Mouse (Mus musculus) adrenal gland, postnatal 4 days (tissue): ENCODE results near the gene Myo10. TPM values are rescaled to one million over a fixed set of nuclear protein-coding genes. Genes with fewer than 3 reads are reported as not detected.

Source experiments
- DNase-seq, 2 experiments: peaks; one replicate each; pipeline ENCODE4 v3.0.0; 2021 to 2022; ENCODE audit warnings: low spot score in 2 of 2, mixed read lengths in 2 of 2
- total RNA-seq, 2 experiments: library from RNA; stranded (reverse); gene quantifications; 2 replicates each; pipeline ENCODE4 v1.2.3; 2021

Myo10 gene
- total RNA-seq, 2 experiments from 2014 or later = 87.7 to 91.2 TPM

- no peak for DNase-seq
These were observed 138.0 kb downstream of the Myo10 start for GRCm38 (mm10) chr15:25760304-25760703.

- no peak for DNase-seq
These were observed 138.7 kb downstream of the Myo10 start for GRCm38 (mm10) chr15:25761049-25761448.

DNA sequence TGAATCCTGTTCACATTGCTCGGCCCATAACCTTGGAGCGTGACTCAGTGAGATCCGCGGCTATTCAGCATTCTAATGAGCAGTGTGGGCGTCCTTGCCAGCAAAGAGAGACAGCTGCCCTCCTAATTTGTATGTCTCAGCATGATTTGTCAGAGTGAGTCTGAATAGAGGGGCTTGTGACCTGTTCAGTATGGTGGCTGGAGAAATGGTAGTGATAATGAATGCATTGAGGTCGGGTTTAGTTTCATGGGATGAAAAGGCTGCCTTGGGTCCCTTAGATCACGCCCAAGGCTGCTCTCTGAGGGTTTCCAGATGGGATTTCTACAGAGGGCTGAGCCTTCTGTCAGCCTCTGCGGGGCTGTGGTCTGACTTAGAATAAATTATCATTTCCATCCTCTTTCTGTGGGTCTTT lies 139.5 kb downstream of the Myo10 start:
- no peak for DNase-seq

- DNase-seq = no peak
These were observed 140.0 kb downstream of the Myo10 start for GRCm38 (mm10) chr15:25762306-25762705.

GRCm38 (mm10) chr15:25763106-25763505 lies 140.8 kb downstream of the Myo10 start:
- DNase-seq = no peak

DNA sequence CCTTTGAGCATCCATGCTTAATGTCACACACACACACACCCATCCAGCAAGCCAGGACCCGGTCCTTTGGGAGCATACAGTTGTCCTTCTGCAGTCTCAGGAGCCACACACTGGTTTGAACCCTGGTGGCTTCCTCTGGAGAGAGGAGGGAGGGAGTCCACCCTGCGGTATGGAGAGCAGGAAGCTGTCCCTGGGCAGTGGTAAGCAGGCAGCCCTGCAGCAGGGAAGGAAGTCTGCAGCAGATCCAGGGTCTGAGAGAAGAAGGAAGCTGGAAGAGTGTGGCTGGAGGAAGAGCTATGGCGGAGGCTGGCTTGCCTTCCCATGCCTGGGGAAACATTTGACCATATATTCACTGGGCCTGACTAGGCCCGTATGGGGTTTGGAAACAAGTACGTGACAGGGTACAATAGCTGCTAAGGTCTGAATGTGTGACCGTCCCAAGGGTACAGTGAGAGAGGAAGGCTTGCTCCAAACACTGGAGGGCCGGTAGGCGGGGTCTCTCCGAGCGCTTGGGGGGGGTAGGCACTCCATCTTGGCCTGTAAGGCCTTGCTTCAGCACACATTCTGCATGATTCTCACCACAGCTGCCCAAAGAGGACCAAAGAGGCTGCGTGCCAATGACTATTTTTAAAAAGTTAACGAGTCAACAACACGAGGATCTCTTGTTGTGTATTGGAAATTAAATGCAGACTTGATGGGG lies 142.5 kb downstream of the Myo10 start:
- no peak for DNase-seq

DNA sequence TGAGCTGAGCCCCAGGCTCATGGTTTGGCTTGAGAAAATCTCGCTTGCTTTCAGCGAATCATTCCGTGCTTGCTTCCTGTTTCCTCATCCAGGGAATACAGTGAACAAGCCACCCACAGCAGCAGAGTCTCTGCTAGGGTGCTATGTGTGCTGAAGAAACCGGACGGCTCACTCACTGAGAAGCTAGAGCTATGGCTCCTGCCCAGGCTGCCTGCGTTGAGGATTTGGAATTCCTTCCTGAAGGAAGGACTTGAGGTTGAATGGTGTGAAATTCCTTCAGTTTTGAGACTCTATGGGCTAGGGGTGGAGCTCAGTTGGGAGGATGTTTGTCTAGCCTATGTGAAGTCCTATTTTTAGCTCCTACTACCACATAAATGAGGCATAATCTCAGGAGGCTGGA lies 145.5 kb downstream of the Myo10 start:
- DNase-seq = no peak

DNA sequence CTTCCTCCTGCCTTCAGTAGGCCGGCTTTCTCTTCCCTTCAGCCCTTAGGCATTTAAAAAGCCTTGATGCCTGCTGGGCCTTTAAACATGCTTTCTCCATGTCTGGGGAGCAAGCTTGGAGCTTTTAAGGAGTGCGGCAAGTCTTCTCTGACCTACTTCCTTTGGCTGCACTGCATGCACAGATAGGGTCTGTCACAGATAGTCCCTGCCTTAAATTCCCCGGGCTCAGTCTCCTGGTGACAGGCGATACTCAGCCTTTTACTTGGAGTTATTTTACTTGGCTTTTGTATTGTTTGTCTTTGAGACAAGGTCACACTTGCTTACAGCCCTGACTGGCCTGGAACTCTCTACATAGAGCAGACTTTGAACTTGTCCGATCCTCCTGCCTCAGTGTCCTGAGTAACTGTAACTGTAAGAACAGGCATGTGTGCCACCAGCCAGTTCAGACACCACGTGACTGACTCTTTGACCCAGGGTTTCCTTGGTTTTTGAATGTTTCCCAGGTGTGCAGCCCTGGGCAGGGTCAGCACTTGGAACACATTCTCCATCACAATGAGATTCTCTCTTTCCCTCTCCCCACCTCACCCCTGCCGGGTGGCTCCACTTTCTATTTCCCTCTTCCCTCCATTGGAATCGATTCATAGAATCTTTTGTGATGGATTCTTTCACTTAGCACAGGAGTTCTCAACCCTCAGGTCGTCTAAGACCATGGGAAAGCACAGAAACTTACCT lies 147.4 kb downstream of the Myo10 start:
- no peak for DNase-seq

GRCm38 (mm10) chr15:25771782-25772181 lies 149.5 kb downstream of the Myo10 start:
- DNase-seq = no peak

- DNase-seq = no peak
These were observed 151.6 kb downstream of the Myo10 start for GRCm38 (mm10) chr15:25773711-25774513.

DNA sequence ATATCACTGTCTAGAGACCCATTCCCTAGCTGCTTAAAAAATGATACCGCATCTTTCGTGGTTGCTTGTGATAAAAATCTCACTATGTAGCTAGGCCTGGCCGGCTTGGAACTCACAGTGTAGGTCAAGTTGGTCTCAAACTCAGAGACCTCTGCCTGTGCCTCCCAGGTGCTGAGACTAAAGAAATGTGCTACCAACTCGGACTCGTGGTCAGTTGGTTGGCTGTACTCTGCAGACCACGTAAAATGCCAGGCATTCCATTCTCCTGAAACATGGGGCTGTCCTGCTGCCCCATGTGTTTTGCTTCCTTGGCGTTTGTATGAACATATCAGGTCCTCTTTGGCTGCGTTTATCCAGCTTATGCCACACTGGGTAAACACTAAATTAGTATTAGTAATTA lies 156.6 kb downstream of the Myo10 start:
- DNase-seq = no peak

GRCm38 (mm10) chr15:25779522-25780191 lies 157.3 kb downstream of the Myo10 start:
- DNase-seq = no peak

GRCm38 (mm10) chr15:25781053-25781452 lies 158.7 kb downstream of the Myo10 start:
- no peak for DNase-seq

DNA sequence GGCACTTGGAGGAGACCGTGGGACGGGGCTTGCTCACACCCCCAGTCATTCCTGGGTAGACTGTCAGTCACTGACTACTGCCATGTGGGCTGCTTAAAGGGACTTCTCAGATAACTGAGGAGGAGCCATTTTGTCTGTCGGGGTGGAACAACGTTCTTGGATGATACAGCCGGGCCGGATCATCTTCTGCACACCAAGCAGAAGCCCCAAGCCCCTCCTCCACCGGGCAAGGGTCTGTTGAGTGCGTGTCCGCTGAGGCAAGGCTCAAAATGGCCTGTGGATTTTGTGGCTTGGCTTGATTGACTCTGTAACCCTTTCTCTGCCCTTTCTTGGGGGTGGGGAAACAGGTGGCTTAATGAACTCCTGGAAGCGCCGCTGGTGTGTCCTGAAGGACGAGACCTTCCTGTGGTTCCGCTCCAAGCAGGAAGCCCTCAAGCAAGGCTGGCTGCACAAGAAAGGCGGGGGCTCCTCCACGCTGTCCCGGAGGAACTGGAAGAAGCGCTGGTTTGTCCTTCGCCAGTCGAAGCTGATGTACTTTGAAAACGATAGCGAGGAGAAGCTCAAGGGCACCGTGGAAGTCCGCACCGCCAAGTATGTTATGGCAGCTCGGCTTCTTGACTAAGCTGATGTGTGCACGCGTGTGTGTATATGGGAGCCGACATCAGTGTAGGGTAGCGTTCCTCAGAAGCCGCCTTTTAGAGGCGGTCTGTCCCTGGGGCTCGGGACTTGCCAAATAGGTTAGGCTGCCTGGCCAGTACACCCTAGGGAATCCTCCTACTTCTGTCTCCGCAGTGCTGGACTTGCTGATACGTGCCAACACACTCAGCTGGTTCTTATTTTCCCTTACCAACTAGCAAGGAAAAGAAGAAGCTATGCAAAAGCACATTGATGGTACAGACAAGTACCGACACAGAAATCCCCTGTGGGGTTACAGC lies 163.4 kb downstream of the Myo10 start:
- DNase-seq = no peak

- DNase-seq = no peak
These were observed 165.1 kb downstream of the Myo10 start for GRCm38 (mm10) chr15:25787406-25787805.

DNA sequence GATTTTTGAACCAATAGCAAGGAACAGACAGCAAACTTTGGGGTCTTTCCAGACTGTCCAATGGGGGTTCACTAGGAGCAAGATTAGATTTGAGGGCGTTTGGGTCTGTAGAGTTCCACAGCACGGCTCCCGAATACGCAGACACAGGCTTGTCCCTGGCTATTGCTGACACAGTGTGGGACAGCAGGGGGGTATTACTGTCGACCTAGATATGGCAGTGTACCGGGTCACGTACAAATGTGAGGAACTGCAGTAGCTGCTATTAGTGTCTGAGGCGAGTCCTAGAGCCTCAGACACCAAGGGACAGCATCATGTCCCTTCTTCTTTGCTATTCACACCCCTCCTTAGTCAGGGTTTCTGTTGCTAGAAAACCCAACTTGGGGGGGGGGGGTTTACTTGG lies 165.6 kb downstream of the Myo10 start:
- DNase-seq = no peak

DNA sequence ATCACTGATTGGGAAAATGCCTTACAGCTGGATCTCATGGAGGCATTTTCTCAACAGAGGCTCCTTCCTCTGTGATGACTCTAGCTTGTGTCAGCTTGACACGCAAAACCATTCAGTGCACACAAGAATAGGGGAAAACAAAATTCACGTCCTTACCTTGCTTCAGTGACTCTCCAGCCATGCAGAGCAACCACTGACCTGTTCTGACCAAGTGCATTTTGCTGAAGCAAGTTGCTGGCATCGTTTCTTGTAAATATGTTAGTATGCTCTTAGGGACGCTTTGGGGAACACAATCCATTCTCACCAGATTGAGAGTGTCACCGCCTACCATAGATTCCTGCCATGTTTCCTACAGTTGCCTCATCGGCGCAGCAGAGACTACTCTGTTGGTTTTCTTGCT lies 166.2 kb downstream of the Myo10 start:
- no peak for DNase-seq

GRCm38 (mm10) chr15:25789241-25789640 lies 166.9 kb downstream of the Myo10 start:
- no peak for DNase-seq

DNA sequence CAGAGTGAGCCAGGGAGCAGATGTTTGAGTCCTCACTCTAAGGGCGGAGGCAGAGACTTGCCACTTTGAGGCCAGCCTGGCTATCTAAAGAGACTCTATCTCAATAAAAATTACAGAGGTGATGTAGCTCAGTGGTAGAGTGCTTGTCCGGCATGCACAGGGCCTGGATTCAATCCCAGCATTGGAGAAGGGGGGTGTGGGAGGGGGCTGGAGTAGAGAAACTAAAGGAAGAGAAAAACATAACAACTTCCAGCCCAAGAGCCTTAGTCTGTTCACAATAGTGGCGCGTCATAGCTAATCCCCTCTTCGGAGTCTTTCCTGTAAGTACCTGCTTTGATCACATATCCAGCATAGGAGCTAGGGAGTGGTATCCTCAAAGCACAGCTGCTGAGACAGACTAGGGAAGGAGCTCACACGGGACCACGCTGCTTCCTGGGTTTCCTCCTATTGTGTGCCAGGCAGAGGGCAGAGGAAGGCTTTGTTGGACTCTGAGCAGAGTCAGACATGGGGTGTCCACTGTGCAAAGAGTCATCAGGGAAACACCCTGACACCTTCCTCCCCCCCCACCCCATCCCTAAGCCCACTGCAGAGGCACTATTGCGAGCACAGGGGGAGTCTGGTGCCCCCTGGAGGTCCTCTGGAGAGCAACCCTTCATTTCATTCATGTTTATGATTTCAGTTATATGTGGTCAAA lies 169.5 kb downstream of the Myo10 start:
- DNase-seq = no peak

DNA sequence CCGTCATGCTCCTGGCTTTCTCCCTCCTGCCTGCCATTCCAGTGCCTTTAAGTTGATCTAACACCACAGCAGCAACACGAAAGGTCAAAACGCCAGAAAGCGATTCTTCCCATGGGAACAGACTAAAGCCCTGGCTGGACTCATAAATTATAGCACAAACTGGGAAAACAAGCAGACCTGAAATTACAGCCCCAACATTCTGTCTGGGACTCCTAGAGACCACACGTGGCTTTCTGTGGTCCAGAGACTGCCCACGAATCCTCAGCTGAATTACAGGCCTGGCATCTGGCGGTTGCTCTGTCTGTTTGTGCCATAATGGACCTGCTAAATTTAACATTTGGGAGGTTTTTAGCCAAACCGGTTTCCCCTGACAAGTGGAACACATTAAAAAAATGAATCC lies 171.8 kb downstream of the Myo10 start:
- DNase-seq = no peak
